Mouse (Mus musculus): ENCODE measurements around the gene Gin1. TPM values are rescaled to one million over a fixed set of nuclear protein-coding genes. Genes with fewer than 3 reads are reported as not detected.

Gin1 gene
- total and polyA plus RNA-seq, 2 experiments from 2014 or later: 2.2 to 11.2 TPM

DNA sequence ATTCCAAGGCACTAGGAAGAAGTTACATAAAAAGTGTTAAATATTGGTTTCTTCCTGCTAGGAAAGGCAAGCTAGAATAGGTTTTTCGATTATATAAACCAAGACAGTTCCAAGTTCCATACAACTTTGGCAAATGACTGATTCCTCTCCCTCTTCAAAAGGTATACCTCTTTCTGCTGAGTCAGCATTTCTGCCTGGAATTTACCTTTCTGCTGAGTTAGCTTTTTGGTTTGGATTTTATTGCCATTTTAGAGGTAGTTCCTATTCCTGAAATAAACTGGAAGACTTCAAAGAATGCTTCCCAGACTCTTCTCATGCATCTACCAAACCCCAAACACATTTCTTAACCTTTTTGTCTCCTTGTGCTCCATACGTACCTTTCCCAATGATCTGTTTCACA is 1.9 kb upstream of the Gin1 start:
- no peak overlapping the region; the same call in 1 of the 2 replicates for H3K9ac ChIP-seq (replicated peaks; ENCODE audit: low read length, poor library complexity, severe bottlenecking)
- no peaks in the 10 kb centered on the region for H3K27me3 ChIP-seq (ENCODE audit: insufficient read depth, low read length)
- H3K36me3 ChIP-seq (ENCODE audit: insufficient read depth, low read length): no peaks in the 10 kb centered on the region
- H3K27ac ChIP-seq (ENCODE audit: low read depth, low read length): no peak overlapping the region
- 76% methylated on average over 2 of the region's 2 CpGs for WGBS
- H3K4me1 ChIP-seq (ENCODE audit: insufficient read depth, low read length): peaks cover 16% of the 10 kb centered on the region; the same call in 1 of the 2 replicates
- no peak for TF ChIP-seq CTCF (IDR thresholded peaks at IDR 0.05)
- H3K4me3 ChIP-seq (ENCODE audit: low read depth, low read length): peak overlapping the region; percentile 98
- H3K9me3 ChIP-seq (ENCODE audit: low read length): no peaks in the 10 kb centered on the region
- H3K4me2 ChIP-seq (ENCODE audit: low read depth, low read length, poor library complexity, severe bottlenecking): peak overlapping the region; percentile 56
- ATAC-seq (ENCODE audit: low FRiP score) (no peak), DNase-seq (ENCODE audit: low spot score) (peak; percentile 5)

DNA sequence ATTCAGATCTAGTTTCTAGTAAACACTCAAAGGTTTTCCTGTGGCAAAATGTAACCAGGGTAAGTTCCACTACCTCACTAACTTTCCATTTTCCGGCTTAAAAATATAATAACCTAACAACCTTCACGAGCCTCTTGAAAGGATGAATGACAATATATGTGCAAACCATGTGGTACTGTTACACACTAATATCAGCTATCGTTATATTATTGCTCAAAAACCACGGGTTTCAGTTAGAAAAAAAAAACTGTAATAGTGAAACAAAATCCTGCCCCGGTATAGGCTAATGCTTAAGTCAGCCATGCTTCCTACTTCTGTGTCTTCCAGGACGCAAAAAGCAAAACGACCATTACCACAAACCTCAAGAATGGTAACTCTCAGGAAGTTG is 1.1 kb upstream of the Gin1 start:
- Histone ChIP-seq H3K4me2 (ENCODE audit: low read depth, low read length, poor library complexity, severe bottlenecking) (peak overlapping the region; percentile 56), H3K27me3 (ENCODE audit: insufficient read depth, low read length) (no peaks in the 10 kb centered on the region), H3K36me3 (ENCODE audit: insufficient read depth, low read length) (no peaks in the 10 kb centered on the region), H3K27ac (ENCODE audit: low read depth, low read length) (peak overlapping the region; percentile 79), H3K4me1 (ENCODE audit: insufficient read depth, low read length) (peaks cover 16% of the 10 kb centered on the region; the same call in 1 of the 2 replicates), H3K9me3 (ENCODE audit: low read length) (no peaks in the 10 kb centered on the region), H3K4me3 (ENCODE audit: low read depth, low read length) (peak overlapping the region; percentile 98), H3K9ac (replicated peaks; ENCODE audit: low read length, poor library complexity, severe bottlenecking) (peak overlapping the region; percentile 94)
- DNase-seq (ENCODE audit: low spot score) (peak; percentile 32), ATAC-seq (ENCODE audit: low FRiP score) (no peak)
- no peak for TF ChIP-seq CTCF (IDR thresholded peaks at IDR 0.05)
- WGBS: 10% methylated on average over 7 of the region's 7 CpGs

- peak overlapping the region; percentile 98 for H3K4me3 ChIP-seq (ENCODE audit: low read depth, low read length)
- 0% methylated on average over 40 of the region's 40 CpGs for WGBS
- peak overlapping the region; percentile 94 for H3K9ac ChIP-seq (replicated peaks; ENCODE audit: low read length, poor library complexity, severe bottlenecking)
- no peak for TF ChIP-seq CTCF (IDR thresholded peaks at IDR 0.05)
- H3K27me3 ChIP-seq (ENCODE audit: insufficient read depth, low read length): no peaks in the 10 kb centered on the region
- ATAC-seq (ENCODE audit: low FRiP score) (peak; percentile 76), DNase-seq (ENCODE audit: low spot score) (peak; percentile 55)
- H3K9me3 ChIP-seq (ENCODE audit: low read length): no peaks in the 10 kb centered on the region
- peak overlapping the region; percentile 56 for H3K4me2 ChIP-seq (ENCODE audit: low read depth, low read length, poor library complexity, severe bottlenecking)
- no peaks in the 10 kb centered on the region for H3K36me3 ChIP-seq (ENCODE audit: insufficient read depth, low read length)
- H3K4me1 ChIP-seq (ENCODE audit: insufficient read depth, low read length): peaks cover 16% of the 10 kb centered on the region; the same call in 1 of the 2 replicates
- H3K27ac ChIP-seq (ENCODE audit: low read depth, low read length): peak overlapping the region; percentile 79
Observed at GRCm38 (mm10) chr1:97769294-97769903, 573 bp upstream of the Gin1 start.

GRCm38 (mm10) chr1:97771118-97771517 is 1.1 kb downstream of the Gin1 start:
- ATAC-seq (ENCODE audit: low FRiP score) (no peak), DNase-seq (ENCODE audit: low spot score) (no peak)
- no peak overlapping the region for H3K27ac ChIP-seq (ENCODE audit: low read depth, low read length)
- H3K9ac ChIP-seq (replicated peaks; ENCODE audit: low read length, poor library complexity, severe bottlenecking): no peak overlapping the region
- peak overlapping the region; percentile 59; the same call in 1 of the 2 replicates for H3K4me2 ChIP-seq (ENCODE audit: low read depth, low read length, poor library complexity, severe bottlenecking)
- no peak for TF ChIP-seq CTCF (IDR thresholded peaks at IDR 0.05)
- H3K4me3 ChIP-seq (ENCODE audit: low read depth, low read length): peak overlapping the region; percentile 98; the same call in 1 of the 2 replicates
- no peaks in the 10 kb centered on the region for H3K27me3 ChIP-seq (ENCODE audit: insufficient read depth, low read length)
- WGBS: 49% methylated on average over 7 of the region's 7 CpGs
- H3K9me3 ChIP-seq (ENCODE audit: low read length): no peaks in the 10 kb centered on the region
- no peaks in the 10 kb centered on the region for H3K36me3 ChIP-seq (ENCODE audit: insufficient read depth, low read length)
- peaks cover 16% of the 10 kb centered on the region; the same call in 1 of the 2 replicates for H3K4me1 ChIP-seq (ENCODE audit: insufficient read depth, low read length)

GRCm38 (mm10) chr1:97771727-97772126 is 1.8 kb downstream of the Gin1 start:
- Histone ChIP-seq H3K27ac (ENCODE audit: low read depth, low read length) (no peak overlapping the region), H3K4me2 (ENCODE audit: low read depth, low read length, poor library complexity, severe bottlenecking) (no peak overlapping the region), H3K27me3 (ENCODE audit: insufficient read depth, low read length) (no peaks in the 10 kb centered on the region), H3K4me3 (ENCODE audit: low read depth, low read length) (no peak overlapping the region), H3K36me3 (ENCODE audit: insufficient read depth, low read length) (no peaks in the 10 kb centered on the region), H3K4me1 (ENCODE audit: insufficient read depth, low read length) (peaks cover 16% of the 10 kb centered on the region; the same call in 1 of the 2 replicates), H3K9me3 (ENCODE audit: low read length) (no peaks in the 10 kb centered on the region), H3K9ac (replicated peaks; ENCODE audit: low read length, poor library complexity, severe bottlenecking) (no peak overlapping the region)
- ATAC-seq (ENCODE audit: low FRiP score) (no peak), DNase-seq (ENCODE audit: low spot score) (no peak)
- 90% methylated on average over 5 of the region's 5 CpGs for WGBS
- no peak for TF ChIP-seq CTCF (IDR thresholded peaks at IDR 0.05)

- H3K36me3 ChIP-seq (ENCODE audit: insufficient read depth, low read length): no peaks in the 10 kb centered on the region
- no peaks in the 10 kb centered on the region for H3K27me3 ChIP-seq (ENCODE audit: insufficient read depth, low read length)
- 95% methylated on average over 6 of the region's 6 CpGs for WGBS
- peaks cover 3% of the 10 kb centered on the region; the same call in 1 of the 2 replicates for H3K4me1 ChIP-seq (ENCODE audit: insufficient read depth, low read length)
- TF ChIP-seq CTCF (IDR thresholded peaks at IDR 0.05): no peak
- no peaks in the 10 kb centered on the region for H3K9me3 ChIP-seq (ENCODE audit: low read length)
- no peak overlapping the region for H3K9ac ChIP-seq (replicated peaks; ENCODE audit: low read length, poor library complexity, severe bottlenecking)
- H3K4me2 ChIP-seq (ENCODE audit: low read depth, low read length, poor library complexity, severe bottlenecking): no peak overlapping the region
- no peak overlapping the region for H3K4me3 ChIP-seq (ENCODE audit: low read depth, low read length)
- DNase-seq (ENCODE audit: low spot score): no peak
- ATAC-seq (ENCODE audit: low FRiP score): no peak
- no peak overlapping the region for H3K27ac ChIP-seq (ENCODE audit: low read depth, low read length)
Observed at GRCm38 (mm10) chr1:97773362-97773761, 3.4 kb downstream of the Gin1 start.
